ENCODE assay signal across 14 mouse cellular contexts in genomic region chr9:105871643-105872042, GRCm38 (mm10). TPM values are rescaled to one million over a fixed set of nuclear protein-coding genes. Genes with fewer than 3 reads are reported as not detected.
A peak's percentile ranks its signal among the peaks of the same experiment; 100 is the strongest.
DNase-seq lines count a peak whose midpoint lies in the region; ATAC-seq and TF ChIP-seq lines count a peak whose summit lies in the region.
"Had no signal": no experiment of that assay in that cellular context is flagged by ENCODE, and none has a peak within 500 bp of the region (broad histone marks: within the 10 kb centered on the region; RNA-seq: fewer than 3 reads in every experiment).

No protein-coding gene starts in this region.

- 46% methylated on average over 14 of the region's 14 CpGs for WGBS in lung, embryonic 15.5 days
- 54% methylated on average over 14 of the region's 14 CpGs for WGBS in lung, postnatal 0 days
- WGBS in heart, embryonic 16.5 days: 41% methylated on average over 14 of the region's 14 CpGs

- H3K9me3 ChIP-seq in lung, embryonic 15.5 days: no peaks in the 10 kb centered on the region
- no peaks in the 10 kb centered on the region for H3K9me3 ChIP-seq in lung, postnatal 0 days (ENCODE audit: low read length)
- no peaks in the 10 kb centered on the region for H3K9me3 ChIP-seq in heart, embryonic 16.5 days (replicated peaks; ENCODE audit: control insufficient read depth, low read length)
- H3K9me3 ChIP-seq: forebrain, embryonic 12.5 days; hindbrain, embryonic 15.5 days had no signal

- H3K4me2 ChIP-seq in lung, embryonic 15.5 days: no peak overlapping the region
- no peak overlapping the region for H3K4me2 ChIP-seq in lung, postnatal 0 days (replicated peaks; ENCODE audit: low read depth, low read length)
- H3K4me2 ChIP-seq in heart, embryonic 16.5 days (ENCODE audit: low read depth, low read length): peak overlapping the region; percentile 12; the same call in 1 of the 2 replicates
- H3K4me2 ChIP-seq: forebrain, embryonic 12.5 days; hindbrain, embryonic 15.5 days had no signal

- H3K36me3 ChIP-seq in lung, embryonic 15.5 days: no peaks in the 10 kb centered on the region
- H3K36me3 ChIP-seq in lung, postnatal 0 days (ENCODE audit: insufficient read depth, low read length): no peaks in the 10 kb centered on the region
- no peaks in the 10 kb centered on the region for H3K36me3 ChIP-seq in heart, embryonic 16.5 days (ENCODE audit: control insufficient read depth, insufficient read depth)
- H3K36me3 ChIP-seq: forebrain, embryonic 12.5 days; hindbrain, embryonic 15.5 days had no signal

- intact Hi-C loops in gastrocnemius, postnatal 14 days (cut with DNase I; ENCODE audit: low total_unique reads): no loop called here

- no peak for DNase-seq in lung, postnatal 0 days (ENCODE audit: low spot score)
- DNase-seq in gastrocnemius, postnatal 14 days: peak; percentile 53
- DNase-seq in testis, postnatal 10 days (ENCODE audit: low spot score): peak; percentile 78
- DNase-seq in adrenal gland, postnatal 14 days: no peak
- DNase-seq in spleen, adult 18-20 months: no peak
- DNase-seq: kidney, adult 2 months; midbrain, embryonic 14.5 days; thymus, adult 2 months had no signal

- no peak overlapping the region for H3K27ac ChIP-seq in lung, embryonic 15.5 days
- no peak overlapping the region for H3K27ac ChIP-seq in lung, postnatal 0 days (ENCODE audit: low read length)
- H3K27ac ChIP-seq in heart, embryonic 16.5 days (ENCODE audit: low read length): no peak overlapping the region
- H3K27ac ChIP-seq: forebrain, embryonic 12.5 days; hindbrain, embryonic 15.5 days; macrophage had no signal

- 0 out of 2 replicates have a peak, but pooled peaks cover 5% of the 10 kb centered on the region for H3K4me1 ChIP-seq in lung, embryonic 15.5 days
- no peaks in the 10 kb centered on the region for H3K4me1 ChIP-seq in lung, postnatal 0 days (ENCODE audit: insufficient read depth, low read depth, low read length)
- H3K4me1 ChIP-seq in heart, embryonic 16.5 days (ENCODE audit: control insufficient read depth, insufficient read depth, low read length): peaks cover 8% of the 10 kb centered on the region
- H3K4me1 ChIP-seq: forebrain, embryonic 12.5 days; hindbrain, embryonic 15.5 days had no signal

- no peak overlapping the region for H3K4me3 ChIP-seq in lung, embryonic 15.5 days
- no peak overlapping the region for H3K4me3 ChIP-seq in lung, postnatal 0 days (ENCODE audit: low read depth, low read length)
- no peak overlapping the region for H3K4me3 ChIP-seq in heart, embryonic 16.5 days (ENCODE audit: low read length)
- H3K4me3 ChIP-seq: forebrain, embryonic 12.5 days; hindbrain, embryonic 15.5 days had no signal

- H3K27me3 ChIP-seq in lung, embryonic 15.5 days: no peaks in the 10 kb centered on the region
- no peaks in the 10 kb centered on the region for H3K27me3 ChIP-seq in lung, postnatal 0 days (replicated peaks; ENCODE audit: insufficient read depth, low read length)
- H3K27me3 ChIP-seq in heart, embryonic 16.5 days (ENCODE audit: control insufficient read depth, insufficient read depth, low read length): no peaks in the 10 kb centered on the region
- H3K27me3 ChIP-seq: forebrain, embryonic 12.5 days; hindbrain, embryonic 15.5 days had no signal

- no peak for TF ChIP-seq EP300 in lung, postnatal 0 days (IDR thresholded peaks at IDR 0.05)

- peak; percentile 55; the same call in 1 of the 2 replicates for ATAC-seq in lung, embryonic 15.5 days (ENCODE audit: borderline replicate concordance, extremely low read depth, low FRiP score, low TSS enrichment)
- ATAC-seq in lung, postnatal 0 days: no peak
- ATAC-seq in heart, embryonic 16.5 days (replicated peaks; ENCODE audit: extremely low read depth, insufficient read depth, low FRiP score): peak; percentile 80
- ATAC-seq: activated CD4-positive, CD25-positive, alpha-beta regulatory T cell, adult 4 months had no signal

- TF ChIP-seq CTCF in lung, postnatal 0 days (IDR thresholded peaks at IDR 0.05): no peak

- H3K9ac ChIP-seq in lung, embryonic 15.5 days: no peak overlapping the region
- no peak overlapping the region for H3K9ac ChIP-seq in lung, postnatal 0 days (replicated peaks; ENCODE audit: low read depth)
- no peak overlapping the region for H3K9ac ChIP-seq in heart, embryonic 16.5 days (ENCODE audit: low read length)
- H3K9ac ChIP-seq: forebrain, embryonic 12.5 days; hindbrain, embryonic 15.5 days had no signal

RNA-seq across cellular contexts. Expression of gene Col6a6, which starts 43.7 kb away (rescaled TPM):
- 0.88 and 1.2 TPM in 2 replicates for polyA plus RNA-seq in lung, embryonic 15.5 days (2015; fragmentation: Nextera tagmentation; extraction: Ambion mirVana)
- 0.07 and 0.12 TPM in 2 replicates for polyA plus RNA-seq in lung, postnatal 0 days (2015; fragmentation: Nextera tagmentation; extraction: Ambion mirVana)
- 10 to 100 TPM; 13.2 to 17.7 TPM for total RNA-seq in gastrocnemius, postnatal 14 days (2021)
- 3.1 and 3.5 TPM in 2 replicates for polyA plus RNA-seq in heart, embryonic 16.5 days (2015; fragmentation: Nextera tagmentation; extraction: Ambion mirVana)
- total RNA-seq in adrenal gland, postnatal 14 days (2021): 5.0 and 6.7 TPM in 2 replicates
- polyA plus RNA-seq: activated CD4-positive, CD25-positive, alpha-beta regulatory T cell, adult 4 months; macrophage had no signal

Comparison
In these comparisons a context has a peak if more than half of its experiments do, and no peak if none do; other contexts are left out.
1. DNase-seq: peak in gastrocnemius, postnatal 14 days (single experiment) and testis, postnatal 10 days (single experiment); none in lung, postnatal 0 days (single experiment), adrenal gland, postnatal 14 days (single experiment) and spleen, adult 18-20 months (0 of 2).